Mouse (Mus musculus) cortical plate, adult 2 months (tissue): ENCODE results near the gene Rbbp6. TPM values are rescaled to one million over a fixed set of nuclear protein-coding genes. Genes with fewer than 3 reads are reported as not detected.

Experiments
- H3K27ac ChIP-seq: fragments of 200-500 bp; 2 replicates; pipeline ENCODE4 v1.5.1; 2012; ENCODE audit warnings: low read length, control low read depth, inconsistent platforms; ENCODE audit not compliant: insufficient read depth
- H3K4me1 ChIP-seq: fragments of 200-500 bp; 2 replicates; pipeline ENCODE4 v1.6.1; 2011; ENCODE audit warnings: low read length; ENCODE audit not compliant: control insufficient read depth, insufficient read depth
- H3K4me3 ChIP-seq: fragments of 200-500 bp; 2 replicates; pipeline ENCODE4 v1.5.1; 2011; ENCODE audit warnings: mild to moderate bottlenecking, low read length, control low read depth; ENCODE audit not compliant: insufficient read depth
- CTCF ChIP-seq: fragments of 200-500 bp; IDR thresholded peaks from 2 replicates; pipeline ENCODE4 v1.5.1; 2011; ENCODE audit warnings: mild to moderate bottlenecking, control low read depth, low read length; ENCODE audit not compliant: insufficient read depth; ENCODE audit errors: extremely low read depth
- POLR2A ChIP-seq: fragments of 200-500 bp; IDR thresholded peaks from 2 replicates; pipeline ENCODE4 v1.6.1; 2011; ENCODE audit warnings: mild to moderate bottlenecking, low read length, control low read depth; ENCODE audit not compliant: insufficient read depth; ENCODE audit errors: extremely low read depth
- polyA plus RNA-seq: library from polyadenylated mRNA; depleted of rRNA; stranded (reverse); fragments of >200 nt; gene quantifications from 2 replicates; pipeline ENCODE4 v1.2.3, GENCODE M21; 2012

Gene Rbbp6
- polyA plus RNA-seq, 1 experiment, result 51.7 TPM

DNA sequence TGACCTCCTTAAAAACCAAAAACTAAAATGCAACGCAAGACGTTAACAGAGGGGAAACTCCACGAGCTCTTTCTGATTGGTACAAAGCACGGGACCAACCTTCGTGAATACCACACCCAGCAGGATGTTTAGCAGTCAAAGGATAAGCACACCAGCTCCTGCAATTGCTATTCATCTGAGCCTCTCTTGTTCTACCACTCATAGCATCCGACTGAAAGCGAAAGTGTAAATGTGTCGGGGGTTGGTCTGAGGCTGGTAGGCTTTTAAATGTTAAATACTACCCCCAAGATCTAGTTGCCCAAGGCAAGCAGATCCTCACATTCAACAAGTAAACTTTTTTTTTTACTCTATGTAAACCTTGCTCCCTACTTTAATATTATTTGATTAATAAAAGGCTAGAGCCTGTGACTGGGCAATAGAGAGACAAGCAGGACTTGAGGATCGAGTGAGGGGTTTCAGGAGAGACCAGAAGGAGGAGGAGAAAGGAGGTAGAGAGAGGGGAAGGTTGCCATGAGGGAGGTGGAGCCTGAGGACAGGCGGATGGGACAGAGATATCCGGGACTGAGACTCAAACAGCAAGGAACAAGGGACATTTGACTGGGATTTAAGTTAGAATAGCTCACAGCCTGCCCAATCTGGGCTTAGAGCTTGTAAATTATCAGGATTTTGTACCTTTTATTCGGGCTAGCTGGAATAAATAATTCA is 25.0 kb upstream of the Rbbp6 start:
- TF ChIP-seq POLR2A, result no peak
- TF ChIP-seq CTCF, result no peak
- Histone ChIP-seq H3K27ac (no peak overlapping the region), H3K4me1 (no peaks in the 10 kb centered on the region), H3K4me3 (no peak overlapping the region)

DNA sequence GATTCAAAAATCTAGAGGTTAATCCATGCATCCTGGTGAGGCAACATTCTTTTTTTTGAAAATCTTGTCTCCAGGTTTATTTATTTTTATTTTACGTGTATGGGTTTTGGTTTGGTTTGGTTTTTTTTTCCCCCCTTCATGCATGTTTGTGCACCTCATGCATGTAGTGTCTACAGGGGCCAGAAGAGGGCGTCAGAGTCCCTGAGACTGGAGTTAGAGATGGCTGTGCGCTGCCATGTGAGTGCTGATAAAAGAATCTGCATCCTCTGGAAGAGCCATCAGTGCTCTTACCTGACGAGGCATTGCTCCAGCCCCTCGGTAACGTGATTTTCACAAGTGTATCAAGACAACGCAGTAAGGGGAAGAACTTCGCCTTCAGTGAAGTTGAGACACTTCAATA is 23.4 kb upstream of the Rbbp6 start:
- no peak overlapping the region for H3K4me3 ChIP-seq
- H3K4me1 ChIP-seq, result no peaks in the 10 kb centered on the region
- H3K27ac ChIP-seq, result no peak overlapping the region
- TF ChIP-seq CTCF (no peak), POLR2A (no peak)

DNA sequence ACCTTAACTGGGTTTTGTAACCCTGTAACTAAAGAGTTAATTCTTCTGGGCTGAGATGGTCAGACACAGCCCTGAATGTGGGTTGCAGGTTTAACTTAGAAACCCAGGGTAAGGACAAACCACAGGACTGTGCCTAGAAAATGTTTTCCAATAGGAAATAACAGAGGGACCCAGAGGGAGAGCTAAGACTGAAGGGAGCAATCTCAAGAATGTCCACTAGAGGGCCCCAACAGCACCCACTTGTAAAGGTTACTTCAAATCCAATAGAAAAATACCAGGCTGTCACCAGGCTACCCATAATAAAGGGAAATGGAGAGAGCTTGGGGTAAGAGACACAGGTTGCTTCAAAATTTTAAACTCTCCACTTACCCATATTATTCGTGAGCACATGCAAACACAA is 20.3 kb upstream of the Rbbp6 start:
- TF ChIP-seq CTCF (peak; percentile 64; the same call in 1 of the 2 replicates), POLR2A (no peak)
- no peak overlapping the region for H3K4me3 ChIP-seq
- H3K27ac ChIP-seq, result no peak overlapping the region
- no peaks in the 10 kb centered on the region for H3K4me1 ChIP-seq

DNA sequence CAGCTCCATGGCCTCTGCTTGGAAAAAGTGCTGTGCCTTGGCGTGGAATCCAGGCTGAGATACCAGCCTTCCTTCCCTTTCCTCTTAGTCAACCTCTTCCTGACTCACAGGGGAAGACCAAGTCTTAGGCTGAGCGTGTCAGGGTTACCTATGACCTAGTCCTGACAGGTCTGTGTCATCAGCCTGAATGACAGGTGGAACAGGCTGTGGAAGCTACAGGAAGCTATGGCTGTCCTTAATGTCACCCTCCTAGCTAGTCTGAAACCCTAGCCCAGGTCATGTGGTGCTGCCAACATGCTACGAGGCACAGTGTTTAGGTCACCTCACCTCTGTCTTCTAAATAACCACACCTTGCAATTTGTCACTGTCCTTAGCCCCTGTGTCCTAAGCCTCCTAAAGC is 16.2 kb upstream of the Rbbp6 start:
- Histone ChIP-seq H3K27ac (no peak overlapping the region), H3K4me3 (no peak overlapping the region), H3K4me1 (no peaks in the 10 kb centered on the region)
- TF ChIP-seq CTCF (no peak), POLR2A (no peak)

DNA sequence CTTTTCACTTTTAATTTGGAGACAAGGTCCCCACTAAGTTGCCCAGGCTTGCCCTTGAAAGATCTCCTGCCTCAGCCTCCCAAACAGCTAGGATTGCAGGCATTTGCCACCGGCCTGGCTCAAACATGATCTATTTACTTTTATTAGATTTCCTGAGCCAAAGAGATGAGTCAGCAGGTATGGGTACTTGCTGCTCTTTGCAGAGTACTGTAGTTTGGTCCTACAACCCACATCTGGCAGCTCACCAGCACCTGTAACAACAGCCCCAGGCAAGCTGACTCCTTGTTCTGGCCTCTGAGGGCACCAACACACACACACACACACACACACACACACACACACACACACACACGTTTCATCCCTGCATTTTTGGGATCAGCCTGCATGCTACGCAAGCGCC is 14.0 kb upstream of the Rbbp6 start:
- no peaks in the 10 kb centered on the region for H3K4me1 ChIP-seq
- no peak overlapping the region for H3K27ac ChIP-seq
- TF ChIP-seq CTCF (no peak), POLR2A (no peak)
- no peak overlapping the region for H3K4me3 ChIP-seq

DNA sequence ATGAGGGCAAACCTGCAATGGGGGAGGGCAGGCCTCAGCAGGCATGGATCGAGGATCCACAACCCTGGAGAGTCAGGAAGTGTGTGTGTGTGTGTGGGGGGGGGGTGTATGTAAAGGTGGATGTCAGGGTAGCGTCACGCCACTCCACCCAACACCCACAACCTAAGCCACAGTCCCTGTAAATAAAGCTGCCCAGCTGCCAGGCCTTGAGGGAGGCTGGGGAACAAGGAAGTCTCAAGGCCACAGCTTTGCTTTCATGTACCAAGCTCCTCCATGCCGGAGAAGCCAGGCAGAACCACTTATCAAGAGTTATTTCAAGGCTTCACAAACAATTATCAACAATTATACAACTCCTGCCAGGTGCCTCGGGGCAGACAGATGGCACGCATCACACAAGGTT is 13.4 kb upstream of the Rbbp6 start:
- TF ChIP-seq CTCF (no peak), POLR2A (no peak)
- Histone ChIP-seq H3K27ac (no peak overlapping the region), H3K4me3 (no peak overlapping the region), H3K4me1 (no peaks in the 10 kb centered on the region)

DNA sequence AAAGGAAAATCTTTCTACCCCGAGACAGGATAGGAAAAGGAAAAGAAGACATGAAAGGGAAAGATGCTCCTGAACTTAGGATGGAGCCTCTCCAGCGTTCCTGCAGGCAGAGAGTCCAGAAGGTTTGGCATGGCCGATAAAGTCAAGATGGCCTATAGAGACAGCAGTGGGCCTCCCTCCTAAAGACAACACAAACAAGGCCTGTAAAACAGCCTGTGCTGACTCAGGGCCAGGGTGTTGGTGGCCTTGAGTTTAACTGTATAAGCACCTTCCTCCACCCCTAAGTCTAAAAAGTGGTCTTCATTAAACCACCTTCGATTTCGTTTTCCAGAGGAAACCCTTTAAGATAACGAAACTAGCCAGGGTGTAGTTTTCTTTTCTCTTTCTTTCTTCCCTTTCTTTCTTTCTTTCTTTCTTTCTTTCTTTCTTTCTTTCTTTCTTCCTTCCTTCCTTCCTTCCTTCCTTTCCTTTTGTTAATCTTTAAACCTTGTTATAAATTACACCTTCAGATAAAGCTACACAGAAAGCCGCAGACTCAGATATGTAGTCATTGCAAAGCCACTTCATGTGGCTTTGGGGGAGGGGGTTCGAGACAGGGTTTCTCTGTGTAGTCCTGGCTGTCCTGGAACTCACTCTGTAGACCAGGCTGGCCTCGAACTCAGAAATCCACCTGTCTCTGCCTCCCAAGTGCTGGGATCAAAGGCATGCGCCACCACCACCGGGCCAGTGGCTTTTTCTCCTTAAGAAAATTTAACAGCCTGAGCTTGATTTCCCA is 10.8 kb upstream of the Rbbp6 start:
- Histone ChIP-seq H3K4me3 (no peak overlapping the region), H3K4me1 (no peaks in the 10 kb centered on the region), H3K27ac (no peak overlapping the region)
- TF ChIP-seq POLR2A (no peak), CTCF (no peak)

DNA sequence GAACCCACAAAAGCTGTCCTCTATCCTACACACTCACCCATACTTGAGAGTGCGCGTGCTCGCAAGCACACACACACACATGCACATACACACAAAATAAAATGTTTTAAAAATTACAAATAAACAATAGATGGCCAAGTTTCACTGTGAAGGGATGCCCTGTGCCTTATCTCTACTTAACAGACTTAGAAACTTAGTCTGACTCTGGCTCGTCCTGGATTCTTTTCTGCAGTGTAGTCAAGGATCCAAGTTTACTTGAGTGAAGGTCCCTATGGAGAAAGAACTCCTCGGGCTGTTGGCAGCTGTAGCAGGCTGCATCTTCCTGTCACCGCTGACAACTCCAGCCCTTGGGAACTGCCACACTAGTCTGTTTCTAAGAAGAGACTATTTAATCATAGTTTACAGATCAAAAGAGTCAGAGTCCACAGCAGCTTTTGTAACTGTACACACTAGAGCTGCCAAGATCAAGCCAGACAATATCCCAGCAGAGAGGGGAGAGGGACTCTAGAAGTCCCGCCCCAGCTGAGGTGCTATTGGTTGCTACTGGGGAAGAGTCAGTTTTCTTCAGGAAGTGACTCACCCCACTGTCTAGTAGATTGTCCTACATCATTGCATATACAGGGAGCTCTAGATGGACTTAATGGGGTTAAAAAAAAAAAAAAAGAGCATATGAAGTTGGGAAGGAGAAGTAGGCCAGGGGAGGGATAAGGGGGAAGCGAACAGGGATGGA is 10.1 kb upstream of the Rbbp6 start:
- no peaks in the 10 kb centered on the region for H3K4me1 ChIP-seq
- no peak overlapping the region for H3K4me3 ChIP-seq
- H3K27ac ChIP-seq, result no peak overlapping the region
- TF ChIP-seq CTCF (no peak), POLR2A (no peak)

DNA sequence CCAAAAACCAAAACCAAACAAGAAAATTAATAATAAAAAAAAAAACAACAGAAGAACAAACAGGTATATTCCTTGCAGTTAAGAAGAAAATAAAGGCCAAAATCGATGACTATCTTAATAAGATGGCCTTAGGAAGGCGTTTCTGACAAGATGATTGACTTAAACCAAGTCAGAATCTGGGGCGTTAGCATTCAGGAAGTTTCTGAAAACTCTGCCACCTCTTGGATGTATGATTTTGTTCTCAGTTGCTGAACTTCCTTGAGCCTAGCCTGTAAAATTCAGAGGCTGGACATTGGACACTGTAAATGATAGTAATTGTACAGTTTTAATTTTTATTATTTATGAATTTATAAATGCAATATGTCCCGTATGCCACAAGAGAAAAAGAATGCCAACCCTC is 3.3 kb downstream of the Rbbp6 start:
- Histone ChIP-seq H3K4me1 (peaks cover 4% of the 10 kb centered on the region), H3K4me3 (no peak overlapping the region; the same call in 1 of the 2 replicates), H3K27ac (no peak overlapping the region)
- TF ChIP-seq CTCF (no peak), POLR2A (no peak)

DNA sequence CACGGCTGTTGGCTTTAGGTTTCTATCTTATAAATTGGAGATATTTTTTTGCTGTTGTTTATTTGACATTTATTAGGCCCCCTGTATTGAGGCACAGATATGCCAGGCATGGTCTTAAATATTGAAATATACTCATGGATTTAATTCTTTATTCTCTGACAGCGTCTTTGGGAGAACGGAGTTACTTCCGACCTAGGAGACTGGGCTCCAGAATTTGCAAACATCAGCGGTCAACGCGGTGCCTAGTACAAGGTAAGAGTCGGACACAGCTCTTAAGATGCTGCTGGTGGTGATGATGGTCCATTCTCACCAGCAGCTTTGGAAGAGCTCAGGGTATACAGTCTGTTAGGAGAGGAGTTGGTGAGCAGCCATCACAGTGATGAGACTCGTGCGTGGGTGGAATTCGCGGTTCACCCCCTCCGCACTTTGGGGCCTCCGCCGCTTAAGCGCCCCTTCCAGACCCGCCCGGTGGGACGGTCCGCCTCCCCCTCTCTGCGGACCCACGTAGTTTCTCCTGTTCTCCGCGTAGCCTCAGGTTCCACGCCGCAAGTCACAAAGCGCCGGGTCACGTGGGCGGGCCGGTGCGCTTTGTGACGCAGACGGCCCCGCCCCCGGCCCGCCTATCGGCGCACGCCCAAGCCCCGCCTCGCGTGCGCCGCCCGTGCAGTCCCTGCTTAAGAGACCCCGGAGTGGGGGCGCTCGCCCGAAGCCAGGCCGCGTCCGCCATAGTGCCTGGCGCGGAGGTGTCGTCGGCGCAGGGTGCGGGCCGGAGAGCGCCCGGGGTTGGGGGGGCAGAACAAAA is 3.9 kb downstream of the Rbbp6 start:
- TF ChIP-seq CTCF (no peak), POLR2A (peak; percentile 60)
- peak overlapping the region; percentile 93 for H3K27ac ChIP-seq
- peaks cover 4% of the 10 kb centered on the region for H3K4me1 ChIP-seq
- peak overlapping the region; percentile 65 for H3K4me3 ChIP-seq
